Mouse (Mus musculus): ENCODE measurements around the gene Oog1.
"Not testable (repeated sequence)": the region's sequence is repeated elsewhere in the genome, so short reads cannot be mapped to it uniquely, and the experiment has no call there.

Oog1 gene

GRCm38 (mm10) chr12:87602388-87602787 is at the start of gene Oog1:
TSS of gene Oog1 (plus strand) at chr12:87602688.
- DNase-seq, result not testable (repeated sequence)

- not testable (repeated sequence) for DNase-seq
Measured at GRCm38 (mm10) chr12:87601388-87601787, 1.1 kb upstream of the Oog1 start.

GRCm38 (mm10) chr12:87618569-87618968 is 16.1 kb downstream of the Oog1 start, which contains the start of gene Gm4027:
TSS of gene Gm4027 (plus strand) at chr12:87618869.
- not testable (repeated sequence) for DNase-seq

GRCm38 (mm10) chr12:87644520-87644919 is 42.0 kb downstream of the Oog1 start, which contains the start of gene Gm16381:
TSS of gene Gm16381 (minus strand) at chr12:87644620.
- not testable (repeated sequence) for DNase-seq

GRCm38 (mm10) chr12:87652916-87653703 is 50.6 kb downstream of the Oog1 start:
- not testable (repeated sequence) for DNase-seq

Data from cerebellum, adult 8-10 months (tissue).